Mouse (Mus musculus) neural tube, embryonic 15.5 days (tissue): ENCODE measurements around the gene Gm49361. TPM values are rescaled to one million over a fixed set of nuclear protein-coding genes. Genes with fewer than 3 reads are reported as not detected.
A peak's percentile ranks its signal among the peaks of the same experiment; 100 is the strongest.
"Not testable (repeated sequence)": the region's sequence is repeated elsewhere in the genome, so short reads cannot be mapped to it uniquely, and the experiment has no call there.

ENCODE experiments used
- ATAC-seq: fragments of 200-750 bp; cut with Nextera tagmentation; 2 replicates; pipeline ENCODE4 v1.8.0; 2017; ENCODE audit warnings: mild to moderate bottlenecking, moderate TSS enrichment, moderate library complexity; ENCODE audit not compliant: low FRiP score
- H3K27ac ChIP-seq: fragments of 300-500 bp; sonication (generic); replicated peaks from 2 replicates; pipeline ENCODE4 v1.5.1; 2015; ENCODE audit warnings: mild to moderate bottlenecking, inconsistent platforms
- H3K27me3 ChIP-seq: fragments of 300-500 bp; sonication (generic); replicated peaks from 2 replicates; pipeline ENCODE4 v1.6.1; 2015; ENCODE audit warnings: inconsistent platforms
- H3K36me3 ChIP-seq: fragments of 300-500 bp; sonication (generic); 2 replicates; pipeline ENCODE4 v1.6.1; 2015; ENCODE audit warnings: inconsistent platforms
- H3K4me1 ChIP-seq: fragments of 300-500 bp; sonication (generic); 2 replicates; pipeline ENCODE4 v1.6.1; 2015; ENCODE audit warnings: inconsistent platforms
- H3K4me2 ChIP-seq: fragments of 300-500 bp; sonication (generic); 2 replicates; pipeline ENCODE4 v1.6.1; 2015; ENCODE audit warnings: inconsistent platforms, mild to moderate bottlenecking, moderate library complexity
- H3K4me3 ChIP-seq: fragments of 300-500 bp; sonication (generic); replicated peaks from 2 replicates; pipeline ENCODE4 v1.5.1; 2015; ENCODE audit warnings: mild to moderate bottlenecking, inconsistent platforms
- H3K9ac ChIP-seq: fragments of 300-500 bp; sonication (generic); replicated peaks from 2 replicates; pipeline ENCODE4 v1.6.1; 2015; ENCODE audit warnings: mild to moderate bottlenecking, inconsistent platforms
- H3K9me3 ChIP-seq: fragments of 300-500 bp; sonication (generic); replicated peaks from 2 replicates; pipeline ENCODE4 v1.6.1; 2016; ENCODE audit warnings: inconsistent platforms
- WGBS: fragments of 180-500 bp; shearing (Covaris S2); methylation state at CpG from one replicate; pipeline ENCODE4 v1.1.7; 2015; ENCODE audit warnings: mixed read lengths; 5-methylcytosine and 5-hydroxymethylcytosine counted together
- polyA plus RNA-seq: library from polyadenylated mRNA; unstranded; fragments of >200 nt; fragmentation: Nextera tagmentation; extraction: Ambion mirVana; gene quantifications from 2 replicates; pipeline ENCODE4 v1.2.1, GENCODE M21; 2015

The Gm49361 gene
- polyA plus RNA-seq, 1 experiment from 2014 or later: not detected

DNA sequence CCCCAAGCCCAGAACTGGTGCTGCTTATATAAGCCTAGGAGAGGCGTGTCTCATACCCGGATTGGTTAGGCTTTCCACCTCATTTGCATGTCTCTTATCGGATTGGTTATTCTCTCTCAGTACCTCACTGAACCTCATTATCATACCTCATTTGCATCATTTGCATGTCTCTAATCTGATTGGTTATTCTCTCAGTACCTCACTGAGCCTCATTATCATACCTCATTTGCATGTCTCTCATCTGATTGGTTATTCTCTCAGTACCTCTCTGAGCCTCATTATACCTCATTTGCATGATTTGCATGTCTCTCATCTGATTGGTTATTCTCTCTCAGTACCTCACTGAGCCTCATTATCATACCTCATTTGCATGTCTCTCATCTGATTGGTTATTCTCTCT is 89.4 kb downstream of the Gm49361 start:
- not testable (repeated sequence) for H3K4me2 ChIP-seq, H3K9me3 ChIP-seq, ATAC-seq, H3K36me3 ChIP-seq, H3K4me1 ChIP-seq, H3K4me3 ChIP-seq, H3K27me3 ChIP-seq, H3K27ac ChIP-seq, H3K9ac ChIP-seq
- WGBS: 84% methylated on average over 3 of the region's 3 CpGs

GRCm38 (mm10) chr14:57649501-57649900 is 96.4 kb downstream of the Gm49361 start:
- no peak overlapping the region for H3K4me2 ChIP-seq
- ATAC-seq: no peak
- H3K4me1 ChIP-seq: no peaks in the 10 kb centered on the region
- no peaks in the 10 kb centered on the region for H3K27me3 ChIP-seq
- no peak overlapping the region for H3K4me3 ChIP-seq
- no peak overlapping the region for H3K27ac ChIP-seq
- no peak overlapping the region for H3K9ac ChIP-seq
- H3K36me3 ChIP-seq: no peaks in the 10 kb centered on the region
- H3K9me3 ChIP-seq: no peaks in the 10 kb centered on the region

GRCm38 (mm10) chr14:57646155-57646554 is 99.7 kb downstream of the Gm49361 start:
- Histone ChIP-seq H3K9ac (no peak overlapping the region), H3K4me2 (no peak overlapping the region), H3K9me3 (no peaks in the 10 kb centered on the region), H3K4me1 (no peaks in the 10 kb centered on the region), H3K27ac (no peak overlapping the region), H3K27me3 (no peaks in the 10 kb centered on the region), H3K36me3 (peaks cover 6% of the 10 kb centered on the region; the same call in 1 of the 2 replicates), H3K4me3 (no peak overlapping the region)
- ATAC-seq: no peak
- 92% methylated on average over 4 of the region's 4 CpGs for WGBS

DNA sequence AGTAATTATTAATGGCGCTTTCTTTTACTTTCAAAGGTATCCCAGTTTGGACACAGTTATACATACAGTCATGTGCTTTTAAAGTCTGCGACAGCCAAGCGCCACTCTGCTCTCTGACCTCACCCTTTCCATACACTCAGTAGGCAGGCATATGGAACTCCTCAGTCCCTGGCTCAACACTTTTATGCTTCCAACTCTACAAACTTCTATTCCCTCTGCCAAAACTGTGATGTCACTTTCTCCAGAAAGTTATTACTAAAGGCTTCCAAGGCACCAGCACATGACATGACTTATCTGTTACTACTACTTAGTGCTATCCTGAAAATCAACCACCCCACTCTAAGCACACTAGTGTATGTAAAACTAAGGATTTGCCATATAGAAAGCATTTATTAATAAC is 106.8 kb downstream of the Gm49361 start:
- H3K9ac ChIP-seq: no peak overlapping the region
- H3K4me1 ChIP-seq: no peaks in the 10 kb centered on the region
- H3K4me2 ChIP-seq: no peak overlapping the region
- 93% methylated on average over 3 of the region's 3 CpGs for WGBS
- H3K27me3 ChIP-seq: no peaks in the 10 kb centered on the region
- no peaks in the 10 kb centered on the region for H3K9me3 ChIP-seq
- H3K27ac ChIP-seq: no peak overlapping the region
- no peak for ATAC-seq
- H3K4me3 ChIP-seq: no peak overlapping the region
- H3K36me3 ChIP-seq: peaks cover 6% of the 10 kb centered on the region; the same call in 1 of the 2 replicates

DNA sequence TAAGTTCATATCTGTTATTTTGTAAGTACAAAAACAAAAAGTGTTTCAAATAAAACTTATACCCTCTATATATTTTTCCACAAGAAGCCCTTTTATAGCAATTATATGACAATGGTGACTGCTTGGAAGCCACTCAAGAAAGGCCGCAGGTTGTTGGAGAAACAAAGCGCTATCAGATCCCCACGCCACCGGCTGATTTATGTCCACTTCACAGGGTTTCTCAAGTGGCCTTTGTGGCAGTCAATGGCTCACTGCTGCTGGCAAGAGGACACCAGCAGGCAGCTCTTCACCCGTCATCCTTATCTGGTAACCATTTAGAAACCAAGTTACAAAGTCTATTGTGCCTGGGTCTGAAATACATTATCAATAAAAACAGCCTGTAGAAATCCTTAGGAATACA is 111.8 kb downstream of the Gm49361 start:
- H3K9me3 ChIP-seq: no peaks in the 10 kb centered on the region
- no peak overlapping the region for H3K27ac ChIP-seq
- H3K27me3 ChIP-seq: no peaks in the 10 kb centered on the region
- no peak for ATAC-seq
- no peak overlapping the region for H3K4me3 ChIP-seq
- 10% methylated on average over 5 of the region's 5 CpGs for WGBS
- H3K36me3 ChIP-seq: no peaks in the 10 kb centered on the region
- no peak overlapping the region for H3K4me2 ChIP-seq
- peaks cover 3% of the 10 kb centered on the region; the same call in 1 of the 2 replicates for H3K4me1 ChIP-seq
- no peak overlapping the region for H3K9ac ChIP-seq

DNA sequence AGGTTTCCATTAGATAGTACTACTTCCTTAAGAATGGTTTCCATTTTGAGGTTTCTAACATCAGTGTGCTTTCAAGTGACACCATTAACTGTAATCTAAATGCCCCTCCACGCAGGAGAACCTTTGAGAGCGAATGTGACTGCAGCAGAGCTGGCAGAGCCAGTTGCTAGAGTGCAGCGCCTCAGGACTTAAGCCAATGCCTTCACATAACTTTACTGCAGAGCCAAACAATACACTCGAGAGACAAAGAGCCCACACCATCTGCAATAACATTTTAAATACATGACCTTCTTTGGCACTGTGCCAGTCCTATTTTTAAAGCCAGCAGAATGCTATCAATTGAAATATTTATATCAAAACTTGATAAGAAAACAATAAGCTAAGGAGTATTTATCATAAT is 116.3 kb downstream of the Gm49361 start:
- no peak overlapping the region for H3K9ac ChIP-seq
- no peak overlapping the region for H3K4me2 ChIP-seq
- no peak overlapping the region for H3K27ac ChIP-seq
- 53% methylated on average over 4 of the region's 4 CpGs for WGBS
- H3K9me3 ChIP-seq: no peaks in the 10 kb centered on the region
- no peak for ATAC-seq
- peaks cover 3% of the 10 kb centered on the region; the same call in 1 of the 2 replicates for H3K4me1 ChIP-seq
- peaks cover 29% of the 10 kb centered on the region for H3K36me3 ChIP-seq
- no peak overlapping the region for H3K4me3 ChIP-seq
- H3K27me3 ChIP-seq: no peaks in the 10 kb centered on the region

DNA sequence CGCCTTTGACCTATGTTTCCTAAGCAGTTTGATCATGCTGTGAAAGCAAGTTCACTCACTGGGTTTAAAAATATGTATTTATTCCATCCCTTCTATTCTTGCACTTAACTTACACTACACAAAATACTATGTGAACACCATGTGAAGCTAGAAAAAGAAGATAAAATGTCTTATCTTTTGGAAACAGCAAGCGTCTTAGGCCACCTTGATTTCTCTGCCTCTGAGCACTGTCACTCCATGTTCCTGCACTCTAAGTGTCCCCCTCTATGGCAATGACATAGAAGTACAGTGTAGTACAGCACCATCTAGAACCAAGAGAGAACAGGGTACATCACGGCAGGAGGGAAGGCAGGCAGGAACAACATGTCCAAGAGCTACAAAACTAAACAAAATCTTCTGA is 123.0 kb downstream of the Gm49361 start:
- Histone ChIP-seq H3K27me3 (no peaks in the 10 kb centered on the region), H3K4me2 (no peak overlapping the region), H3K36me3 (peaks cover 32% of the 10 kb centered on the region), H3K4me1 (no peaks in the 10 kb centered on the region), H3K9ac (no peak overlapping the region), H3K9me3 (no peaks in the 10 kb centered on the region), H3K27ac (no peak overlapping the region), H3K4me3 (no peak overlapping the region)
- 92% methylated on average over 3 of the region's 3 CpGs for WGBS
- no peak for ATAC-seq

DNA sequence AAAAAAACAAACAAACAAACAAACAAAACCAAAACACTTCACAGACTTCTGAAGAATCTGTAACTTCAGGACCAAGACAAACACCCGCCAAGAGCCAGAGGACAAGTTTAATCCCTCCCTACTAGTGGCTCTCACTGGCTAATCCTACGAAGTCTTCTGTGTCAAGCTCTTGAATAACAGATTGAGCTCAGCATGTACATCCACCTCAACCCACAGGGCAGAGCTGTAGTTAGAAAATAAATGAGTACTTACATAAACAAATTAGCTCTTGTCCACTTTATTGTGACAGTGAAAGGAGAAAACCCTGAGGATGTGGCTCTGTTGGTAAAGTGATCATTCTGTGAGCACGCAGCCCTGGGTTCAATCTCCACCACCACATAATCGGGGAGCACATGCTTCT is 124.2 kb downstream of the Gm49361 start:
- H3K27me3 ChIP-seq: no peaks in the 10 kb centered on the region
- H3K27ac ChIP-seq: no peak overlapping the region
- H3K9me3 ChIP-seq: no peaks in the 10 kb centered on the region
- peaks cover 22% of the 10 kb centered on the region for H3K36me3 ChIP-seq
- no peak overlapping the region for H3K4me3 ChIP-seq
- no peak for ATAC-seq
- H3K9ac ChIP-seq: no peak overlapping the region
- H3K4me2 ChIP-seq: no peak overlapping the region
- no peaks in the 10 kb centered on the region; the same call in 1 of the 2 replicates for H3K4me1 ChIP-seq
- 81% methylated on average over 4 of the region's 4 CpGs for WGBS

DNA sequence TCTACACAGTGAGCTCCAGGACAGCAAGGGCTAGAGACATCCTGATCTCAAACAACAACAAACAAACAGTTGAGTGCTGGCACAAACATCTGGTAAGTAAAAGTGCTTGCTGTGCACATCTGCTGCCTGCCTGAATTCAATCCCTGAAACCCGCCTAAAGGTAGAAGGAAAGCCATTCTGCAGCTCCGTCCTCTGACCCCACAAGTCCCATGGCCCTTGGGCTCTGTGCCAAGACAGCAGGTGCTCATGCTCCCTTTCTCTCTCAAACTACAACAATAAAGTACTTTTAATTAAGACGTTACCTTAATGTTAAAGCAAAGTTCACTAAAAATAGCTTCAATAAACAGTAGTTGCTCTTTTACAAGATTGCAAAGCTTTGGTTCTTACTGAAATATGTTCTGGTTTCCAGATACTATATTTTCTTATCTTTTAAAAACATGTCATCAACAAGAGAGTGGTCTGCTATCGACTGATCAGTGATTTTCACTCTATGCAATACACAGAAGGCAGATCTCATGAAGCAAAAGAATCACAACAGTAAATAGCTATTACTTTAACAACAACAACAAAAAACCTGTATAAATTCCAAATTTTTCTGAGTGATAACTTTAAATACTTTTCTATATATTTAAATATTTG is 125.2 kb downstream of the Gm49361 start:
- Histone ChIP-seq H3K36me3 (peaks cover 15% of the 10 kb centered on the region), H3K4me1 (no peaks in the 10 kb centered on the region; the same call in 1 of the 2 replicates), H3K27ac (no peak overlapping the region), H3K27me3 (no peaks in the 10 kb centered on the region), H3K9ac (no peak overlapping the region), H3K4me2 (no peak overlapping the region), H3K4me3 (no peak overlapping the region), H3K9me3 (no peaks in the 10 kb centered on the region)
- ATAC-seq: no peak
- WGBS: 46% methylated on average over 4 of the region's 4 CpGs

DNA sequence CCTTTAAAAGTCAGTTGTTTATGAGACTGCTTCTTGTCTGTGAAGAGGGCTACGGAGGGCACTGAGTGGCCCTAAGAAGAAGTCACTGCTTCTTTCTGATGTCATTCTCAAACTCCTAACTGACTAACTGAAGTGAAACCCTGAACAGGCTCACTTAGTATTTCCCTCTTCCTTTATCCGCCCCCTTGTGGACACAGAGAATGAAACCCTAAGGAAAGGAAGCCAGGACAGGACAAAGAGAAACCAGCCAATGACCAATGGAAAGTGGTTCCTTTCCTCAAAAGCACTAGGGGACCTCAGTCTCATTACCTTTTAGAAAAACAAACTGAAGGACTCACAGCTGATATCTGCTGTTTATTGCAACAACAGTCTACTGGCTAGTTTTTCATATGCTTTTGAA is 126.4 kb downstream of the Gm49361 start:
- H3K36me3 ChIP-seq: 0 out of 2 replicates have a peak, but pooled peaks cover 9% of the 10 kb centered on the region
- no peak overlapping the region for H3K27ac ChIP-seq
- no peak overlapping the region for H3K9ac ChIP-seq
- no peak for ATAC-seq
- H3K27me3 ChIP-seq: no peaks in the 10 kb centered on the region
- no peak overlapping the region for H3K4me2 ChIP-seq
- no peaks in the 10 kb centered on the region for H3K9me3 ChIP-seq
- no peaks in the 10 kb centered on the region; the same call in 1 of the 2 replicates for H3K4me1 ChIP-seq
- 55% methylated on average over 2 of the region's 2 CpGs for WGBS
- H3K4me3 ChIP-seq: no peak overlapping the region

DNA sequence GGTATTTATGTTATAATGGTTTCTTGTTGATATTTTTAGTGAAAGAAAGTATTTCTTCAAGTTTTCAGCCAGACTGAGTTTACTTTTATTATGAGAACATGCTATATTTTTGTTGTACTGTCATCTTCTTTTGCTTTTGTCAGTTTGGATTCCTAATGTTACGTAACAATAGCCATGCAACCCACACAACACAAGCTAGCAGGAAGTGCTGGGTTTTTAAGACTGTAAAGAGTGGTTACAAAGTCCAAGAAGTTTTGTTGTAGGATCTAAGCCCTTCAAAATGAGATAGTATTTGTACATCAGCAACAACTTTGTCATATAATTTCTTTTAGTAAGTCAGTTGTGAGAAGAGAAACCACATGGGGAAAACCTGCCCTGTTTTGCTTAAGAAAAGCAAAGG is 128.2 kb downstream of the Gm49361 start:
- WGBS: 98% methylated on average over 1 of the region's 1 CpGs
- H3K4me3 ChIP-seq: no peak overlapping the region
- 0 out of 2 replicates have a peak, but pooled peaks cover 3% of the 10 kb centered on the region for H3K36me3 ChIP-seq
- no peaks in the 10 kb centered on the region; the same call in 1 of the 2 replicates for H3K4me1 ChIP-seq
- no peak overlapping the region for H3K9ac ChIP-seq
- no peak for ATAC-seq
- no peak overlapping the region for H3K4me2 ChIP-seq
- H3K27me3 ChIP-seq: no peaks in the 10 kb centered on the region
- no peak overlapping the region for H3K27ac ChIP-seq
- H3K9me3 ChIP-seq: no peaks in the 10 kb centered on the region

GRCm38 (mm10) chr14:57616339-57616965 is 129.5 kb downstream of the Gm49361 start:
- H3K4me2 ChIP-seq: no peak overlapping the region
- no peaks in the 10 kb centered on the region; the same call in 1 of the 2 replicates for H3K4me1 ChIP-seq
- ATAC-seq: no peak
- H3K27me3 ChIP-seq: no peaks in the 10 kb centered on the region
- no peaks in the 10 kb centered on the region for H3K36me3 ChIP-seq
- 75% methylated on average over 6 of the region's 6 CpGs for WGBS
- H3K9ac ChIP-seq: no peak overlapping the region
- peak overlapping the region; percentile 33; the same call in 1 of the 2 replicates for H3K27ac ChIP-seq
- H3K9me3 ChIP-seq: no peaks in the 10 kb centered on the region
- no peak overlapping the region for H3K4me3 ChIP-seq
